Mouse (Mus musculus) midbrain, embryonic 16.5 days (tissue): ENCODE data around the gene Shank1. TPM values are rescaled to one million over a fixed set of nuclear protein-coding genes. Genes with fewer than 3 reads are reported as not detected.

Source experiments
- ATAC-seq: fragments of 200-750 bp; cut with Nextera tagmentation; 2 replicates; pipeline ENCODE4 v1.8.0; 2017; ENCODE audit warnings: moderate TSS enrichment
- H3K27ac ChIP-seq: fragments of 300-500 bp; sonication (generic); 2 replicates; pipeline ENCODE4 v1.5.1; 2014; ENCODE audit warnings: mild to moderate bottlenecking, low read length, mixed read lengths
- H3K27me3 ChIP-seq: fragments of 300-500 bp; sonication (generic); 2 replicates; pipeline ENCODE4 v1.6.1; 2014; ENCODE audit warnings: low read depth, low read length, mixed read lengths; ENCODE audit not compliant: control insufficient read depth, insufficient read depth
- H3K36me3 ChIP-seq: fragments of 300-500 bp; sonication (generic); 2 replicates; pipeline ENCODE4 v1.6.1; 2014; ENCODE audit warnings: mild to moderate bottlenecking, low read length, moderate library complexity, mixed read lengths; ENCODE audit not compliant: control insufficient read depth, insufficient read depth
- H3K4me1 ChIP-seq: fragments of 300-500 bp; sonication (generic); 2 replicates; pipeline ENCODE4 v1.6.1; 2014; ENCODE audit warnings: mild to moderate bottlenecking, low read length, mixed read lengths; ENCODE audit not compliant: control insufficient read depth, insufficient read depth
- H3K4me2 ChIP-seq: fragments of 300-500 bp; sonication (generic); 2 replicates; pipeline ENCODE4 v1.6.1; 2014; ENCODE audit warnings: mild to moderate bottlenecking, low read length, mixed read lengths
- H3K4me3 ChIP-seq: fragments of 300-500 bp; sonication (generic); 2 replicates; pipeline ENCODE4 v1.5.1; 2014; ENCODE audit warnings: low read depth, mild to moderate bottlenecking, low read length, moderate library complexity, mixed read lengths
- H3K9ac ChIP-seq: fragments of 300-500 bp; sonication (generic); 2 replicates; pipeline ENCODE4 v1.6.1; 2014; ENCODE audit warnings: low read depth, low read length, mixed read lengths
- H3K9me3 ChIP-seq: fragments of 300-500 bp; sonication (generic); replicated peaks from 2 replicates; pipeline ENCODE4 v1.6.1; 2014; ENCODE audit warnings: mild to moderate bottlenecking, low read length, mixed read lengths; ENCODE audit not compliant: control insufficient read depth, poor library complexity, severe bottlenecking
- WGBS: fragments of 180-500 bp; shearing (Covaris S2); extraction: QIAGEN DNeasy Blood & Tissue Kit; methylation state at CpG from one replicate; pipeline ENCODE4 v1.1.7; 2014; 5-methylcytosine and 5-hydroxymethylcytosine counted together
- polyA plus RNA-seq: library from polyadenylated mRNA; unstranded; fragments of >200 nt; fragmentation: Nextera tagmentation; extraction: Ambion mirVana; gene quantifications from 2 replicates; pipeline ENCODE4 v1.2.1, GENCODE M21; 2015

Shank1 gene
- polyA plus RNA-seq, 1 experiment from 2014 or later = 35.6 TPM

GRCm38 (mm10) chr7:44385720-44386119, 75.7 kb downstream of the Shank1 start, which contains the start of gene 1700008O03Rik:
TSS of gene 1700008O03Rik (minus strand) at chr7:44385820.
- no peak for ATAC-seq
- H3K4me2 ChIP-seq = peak within 1 kb of the TSS; percentile 82
- H3K4me1 ChIP-seq = peaks cover 5% of the 10 kb centered on the region
- no peaks in the 10 kb centered on the region for H3K9me3 ChIP-seq
- no peaks in the 10 kb centered on the region for H3K27me3 ChIP-seq
- peaks cover 2% of the 10 kb centered on the region; the same call in 1 of the 2 replicates for H3K36me3 ChIP-seq
- H3K4me3 ChIP-seq = peak within 1 kb of the TSS; percentile 59
- peak within 1 kb of the TSS; percentile 66; the same call in 1 of the 2 replicates for H3K27ac ChIP-seq
- H3K9ac ChIP-seq = peak within 1 kb of the TSS; percentile 81
- WGBS = 82% methylated on average over 12 of the region's 12 CpGs

GRCm38 (mm10) chr7:44391831-44392230, 81.8 kb downstream of the Shank1 start:
- 89% methylated on average over 4 of the region's 4 CpGs for WGBS
- Histone ChIP-seq H3K4me1 (no peaks in the 10 kb centered on the region), H3K9ac (no peak overlapping the region), H3K27ac (no peak overlapping the region), H3K36me3 (peaks cover 4% of the 10 kb centered on the region; the same call in 1 of the 2 replicates), H3K4me3 (no peak overlapping the region), H3K4me2 (no peak overlapping the region), H3K27me3 (no peaks in the 10 kb centered on the region), H3K9me3 (no peaks in the 10 kb centered on the region)
- ATAC-seq = no peak

- no peak for ATAC-seq
- peaks cover 4% of the 10 kb centered on the region; the same call in 1 of the 2 replicates for H3K36me3 ChIP-seq
- H3K27me3 ChIP-seq = no peaks in the 10 kb centered on the region
- H3K4me2 ChIP-seq = no peak overlapping the region
- H3K4me1 ChIP-seq = no peaks in the 10 kb centered on the region
- no peak overlapping the region for H3K4me3 ChIP-seq
- no peak overlapping the region for H3K27ac ChIP-seq
- WGBS = 83% methylated on average over 14 of the region's 14 CpGs
- no peak overlapping the region for H3K9ac ChIP-seq
- H3K9me3 ChIP-seq = no peaks in the 10 kb centered on the region
Measured at GRCm38 (mm10) chr7:44392341-44392740, 82.3 kb downstream of the Shank1 start.

GRCm38 (mm10) chr7:44393284-44393683, 83.2 kb downstream of the Shank1 start:
- WGBS = 93% methylated on average over 17 of the region's 17 CpGs
- H3K27me3 ChIP-seq = no peaks in the 10 kb centered on the region
- H3K9ac ChIP-seq = no peak overlapping the region
- H3K9me3 ChIP-seq = no peaks in the 10 kb centered on the region
- no peak overlapping the region for H3K4me3 ChIP-seq
- no peak for ATAC-seq
- peaks cover 4% of the 10 kb centered on the region; the same call in 1 of the 2 replicates for H3K36me3 ChIP-seq
- H3K4me1 ChIP-seq = no peaks in the 10 kb centered on the region
- H3K27ac ChIP-seq = no peak overlapping the region
- no peak overlapping the region for H3K4me2 ChIP-seq

GRCm38 (mm10) chr7:44398570-44398969, 88.5 kb downstream of the Shank1 start:
- Histone ChIP-seq H3K4me3 (no peak overlapping the region), H3K4me2 (no peak overlapping the region), H3K27ac (no peak overlapping the region), H3K36me3 (peaks cover 2% of the 10 kb centered on the region; the same call in 1 of the 2 replicates), H3K27me3 (no peaks in the 10 kb centered on the region), H3K9ac (no peak overlapping the region), H3K9me3 (no peaks in the 10 kb centered on the region), H3K4me1 (no peaks in the 10 kb centered on the region)
- ATAC-seq = peak; percentile 66
- WGBS = 9% methylated on average over 3 of the region's 3 CpGs

- Histone ChIP-seq H3K36me3 (no peaks in the 10 kb centered on the region), H3K4me3 (no peak overlapping the region), H3K9me3 (no peaks in the 10 kb centered on the region), H3K27me3 (no peaks in the 10 kb centered on the region), H3K9ac (no peak overlapping the region), H3K27ac (no peak overlapping the region), H3K4me2 (no peak overlapping the region), H3K4me1 (peaks cover 9% of the 10 kb centered on the region)
- WGBS = 90% methylated on average over 6 of the region's 6 CpGs
- ATAC-seq = no peak
Measured at GRCm38 (mm10) chr7:44401673-44402072, 91.6 kb downstream of the Shank1 start.

- WGBS = 1% methylated on average over 27 of the region's 27 CpGs
- H3K4me3 ChIP-seq = peak overlapping the region; percentile 41
- peak; percentile 97 for ATAC-seq
Measured at GRCm38 (mm10) chr7:44405346-44406014, 95.4 kb downstream of the Shank1 start.

GRCm38 (mm10) chr7:44406015-44406355, 95.9 kb downstream of the Shank1 start:
- Histone ChIP-seq H3K4me1 (peaks cover 9% of the 10 kb centered on the region), H3K4me3 (no peak overlapping the region), H3K9me3 (no peaks in the 10 kb centered on the region), H3K9ac (0 out of 2 replicates have a peak overlapping the region, but pooled peaks have one; percentile 31), H3K36me3 (no peaks in the 10 kb centered on the region), H3K27ac (peak overlapping the region; percentile 31; the same call in 1 of the 2 replicates), H3K4me2 (peak overlapping the region; percentile 24; the same call in 1 of the 2 replicates), H3K27me3 (no peaks in the 10 kb centered on the region)
- no peak for ATAC-seq
- WGBS = under 1% methylated on average over 5 of the region's 5 CpGs

More at GRCm38 (mm10) chr7:44405346-44406014, 95.4 kb downstream of the Shank1 start:
- peak overlapping the region; percentile 88 for H3K27ac ChIP-seq
- H3K4me2 ChIP-seq = peak overlapping the region; percentile 77
- H3K4me1 ChIP-seq = peaks cover 9% of the 10 kb centered on the region
- no peaks in the 10 kb centered on the region for H3K27me3 ChIP-seq
- H3K9me3 ChIP-seq = no peaks in the 10 kb centered on the region
- peak overlapping the region; percentile 62 for H3K9ac ChIP-seq
- H3K36me3 ChIP-seq = no peaks in the 10 kb centered on the region
